Mouse (Mus musculus) cerebellum, adult 2 months (tissue): Measurements from ENCODE around the gene Hdac9. TPM values are rescaled to one million over a fixed set of nuclear protein-coding genes. Genes with fewer than 3 reads are reported as not detected.

ENCODE experiments used
- DNase-seq, 2 experiments: peaks; one replicate each; pipeline ENCODE4 v3.0.0; 2021
- H3K27ac ChIP-seq: fragments of 200-500 bp; 2 replicates; pipeline ENCODE4 v1.5.1; 2012; ENCODE audit warnings: low read length, control low read depth, inconsistent platforms; ENCODE audit not compliant: insufficient read depth
- H3K27me3 ChIP-seq: fragments of 200-500 bp; 2 replicates; pipeline ENCODE4 v1.6.1; 2012; ENCODE audit warnings: inconsistent platforms, mild to moderate bottlenecking, low read length, moderate library complexity; ENCODE audit not compliant: control insufficient read depth, insufficient read depth
- H3K4me1 ChIP-seq: fragments of 200-500 bp; 2 replicates; pipeline ENCODE4 v1.6.1; 2011; ENCODE audit warnings: low read length; ENCODE audit not compliant: control insufficient read depth, insufficient read depth
- H3K4me3 ChIP-seq: fragments of 200-500 bp; replicated peaks from 2 replicates; pipeline ENCODE3; 2011; ENCODE audit warnings: mild to moderate bottlenecking, low read depth, low read length, control low read depth; ENCODE audit not compliant: insufficient read depth
- CTCF ChIP-seq: fragments of 200-500 bp; IDR thresholded peaks from 2 replicates; pipeline ENCODE4 v1.5.1; 2011; ENCODE audit warnings: low read depth, mild to moderate bottlenecking, control low read depth, low read length, moderate library complexity, borderline replicate concordance; ENCODE audit not compliant: insufficient read depth
- POLR2A ChIP-seq: fragments of 200-500 bp; IDR thresholded peaks from 2 replicates; pipeline ENCODE4 v1.6.1; 2011; ENCODE audit warnings: low read length, control low read depth, borderline replicate concordance; ENCODE audit not compliant: insufficient read depth
- WGBS: fragments of 180-500 bp; shearing (Covaris S2); methylation state at CpG from one replicate; pipeline ENCODE4 v1.1.7; 2018; 5-methylcytosine and 5-hydroxymethylcytosine counted together
- polyA plus RNA-seq: library from polyadenylated mRNA; depleted of rRNA; stranded (reverse); fragments of >200 nt; gene quantifications from 2 replicates; pipeline ENCODE4 v1.2.3, GENCODE M21; 2012

The Hdac9 gene
- polyA plus RNA-seq, 1 experiment, result 9.3 TPM

- 75% methylated on average over 3 of the region's 3 CpGs for WGBS
- no peak for TF ChIP-seq CTCF
- TF ChIP-seq POLR2A, result no peak
- Histone ChIP-seq H3K4me3 (no peak overlapping the region), H3K4me1 (no peaks in the 10 kb centered on the region), H3K27ac (no peak overlapping the region), H3K27me3 (no peaks in the 10 kb centered on the region)
- DNase-seq, result no peak
Observed at GRCm38 (mm10) chr12:34495940-34496339, 421.0 kb downstream of the Hdac9 start.

DNA sequence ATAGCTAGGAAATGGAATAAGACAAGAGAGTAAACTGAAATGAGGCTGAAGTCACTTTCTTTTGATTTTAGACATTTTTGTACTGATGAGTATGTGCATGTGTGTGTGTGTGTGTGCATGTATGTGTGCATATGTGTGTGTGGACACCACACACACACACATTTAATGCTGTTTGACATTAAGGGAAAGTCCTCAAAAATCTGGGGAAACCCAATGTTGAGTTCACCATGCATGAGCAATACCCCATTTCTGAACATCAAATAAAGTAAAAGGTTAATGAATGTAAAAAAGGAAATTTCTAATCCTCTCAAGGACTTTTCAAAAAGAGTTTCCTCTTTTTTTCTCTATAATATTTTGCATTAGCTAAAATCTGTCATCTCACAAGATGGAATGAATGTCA, 427.3 kb downstream of the Hdac9 start:
- H3K27me3 ChIP-seq, result no peaks in the 10 kb centered on the region
- H3K4me3 ChIP-seq, result no peak overlapping the region
- TF ChIP-seq CTCF (no peak), POLR2A (no peak)
- no peak overlapping the region for H3K27ac ChIP-seq
- H3K4me1 ChIP-seq, result no peaks in the 10 kb centered on the region; the same call in 1 of the 2 replicates
- no peak for DNase-seq

DNA sequence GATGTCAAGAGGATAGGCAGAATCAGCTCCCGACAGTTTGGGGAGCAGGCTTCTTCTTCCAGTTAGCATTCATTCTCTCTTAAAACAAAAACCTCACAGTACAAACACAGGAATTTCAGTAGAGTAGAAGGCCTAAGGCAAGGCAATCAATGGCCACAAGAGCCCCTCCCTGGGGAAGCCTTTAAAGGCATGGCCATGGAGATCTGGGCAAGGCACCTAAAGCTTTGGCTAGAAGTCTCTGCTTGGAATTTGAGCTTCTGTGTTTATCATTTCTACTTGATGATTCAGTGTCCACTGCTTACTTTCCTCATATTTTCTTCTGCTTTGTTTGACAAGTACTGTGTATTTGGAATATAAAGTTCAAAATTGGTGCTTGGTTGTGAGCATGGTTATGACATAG, 429.2 kb downstream of the Hdac9 start:
- H3K27me3 ChIP-seq, result no peaks in the 10 kb centered on the region
- no peak for DNase-seq
- WGBS, result 98% methylated on average over 1 of the region's 1 CpGs
- no peak overlapping the region for H3K27ac ChIP-seq
- H3K4me1 ChIP-seq, result no peaks in the 10 kb centered on the region; the same call in 1 of the 2 replicates
- TF ChIP-seq POLR2A (no peak), CTCF (no peak)
- no peak overlapping the region for H3K4me3 ChIP-seq

GRCm38 (mm10) chr12:34487021-34487420, 429.9 kb downstream of the Hdac9 start:
- WGBS, result 85% methylated on average over 3 of the region's 3 CpGs
- TF ChIP-seq CTCF, result no peak
- no peak for TF ChIP-seq POLR2A
- no peak overlapping the region for H3K27ac ChIP-seq

DNA sequence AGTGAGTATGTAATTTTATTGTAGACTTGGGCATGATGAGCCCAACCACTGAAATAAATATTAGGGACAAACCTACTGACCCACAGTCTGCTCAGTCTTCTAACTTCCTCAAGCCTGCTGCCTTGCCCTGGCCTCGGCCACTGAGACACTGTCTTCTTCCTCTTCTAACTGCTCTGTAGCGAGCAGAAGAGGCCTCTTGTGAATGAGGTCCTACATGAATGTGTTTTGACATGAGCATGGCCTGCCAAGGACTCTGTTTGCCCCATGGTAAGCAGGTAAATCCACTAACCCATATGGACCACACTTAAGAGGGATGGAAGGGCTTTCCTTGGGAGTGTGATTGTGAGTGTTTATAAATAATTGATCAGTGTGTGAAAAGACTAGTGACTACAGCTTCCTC, 430.9 kb downstream of the Hdac9 start:
- Histone ChIP-seq H3K27ac (no peak overlapping the region), H3K4me1 (no peaks in the 10 kb centered on the region; the same call in 1 of the 2 replicates), H3K27me3 (no peaks in the 10 kb centered on the region), H3K4me3 (no peak overlapping the region)
- 95% methylated on average over 2 of the region's 2 CpGs for WGBS
- TF ChIP-seq CTCF (no peak), POLR2A (no peak)
- no peak for DNase-seq

More at GRCm38 (mm10) chr12:34487021-34487420, 429.9 kb downstream of the Hdac9 start:
- DNase-seq, result no peak
- Histone ChIP-seq H3K4me1 (no peaks in the 10 kb centered on the region; the same call in 1 of the 2 replicates), H3K27me3 (no peaks in the 10 kb centered on the region), H3K4me3 (no peak overlapping the region)

GRCm38 (mm10) chr12:34481702-34482101, 435.2 kb downstream of the Hdac9 start:
- TF ChIP-seq CTCF (no peak), POLR2A (no peak)
- 93% methylated on average over 5 of the region's 5 CpGs for WGBS
- H3K27ac ChIP-seq, result no peak overlapping the region
- DNase-seq, result no peak
- no peak overlapping the region for H3K4me3 ChIP-seq
- no peaks in the 10 kb centered on the region; the same call in 1 of the 2 replicates for H3K4me1 ChIP-seq
- H3K27me3 ChIP-seq, result no peaks in the 10 kb centered on the region

- no peak overlapping the region for H3K4me3 ChIP-seq
- no peak for DNase-seq
- no peaks in the 10 kb centered on the region; the same call in 1 of the 2 replicates for H3K27me3 ChIP-seq
- H3K4me1 ChIP-seq, result no peaks in the 10 kb centered on the region
- 86% methylated on average over 10 of the region's 10 CpGs for WGBS
- no peak overlapping the region; the same call in 1 of the 2 replicates for H3K27ac ChIP-seq
- TF ChIP-seq CTCF (no peak), POLR2A (no peak)
Observed at GRCm38 (mm10) chr12:34472949-34473651, 443.8 kb downstream of the Hdac9 start.

DNA sequence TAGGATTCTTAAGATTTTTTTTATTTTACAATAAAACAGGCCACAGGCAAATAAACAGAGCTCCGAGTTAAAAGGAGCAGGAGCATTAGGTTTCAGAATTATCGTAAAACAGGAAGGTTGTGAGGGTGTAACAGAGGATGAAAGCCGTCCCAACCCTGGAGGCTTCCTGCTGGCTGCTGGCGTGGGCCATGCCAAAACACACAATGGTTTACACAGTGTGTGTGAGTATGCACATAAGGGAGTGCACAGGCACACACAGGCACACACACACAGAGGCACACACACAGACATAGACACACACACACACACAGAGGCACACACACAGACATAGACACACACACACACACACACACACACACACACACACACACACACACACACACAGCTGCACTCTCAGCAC, 444.4 kb downstream of the Hdac9 start:
- WGBS, result 48% methylated on average over 4 of the region's 4 CpGs
- no peak for TF ChIP-seq POLR2A
- no peak for TF ChIP-seq CTCF
- DNase-seq, result peak in 1 of 2 experiments; percentile 6
- H3K4me1 ChIP-seq, result no peaks in the 10 kb centered on the region
- H3K27me3 ChIP-seq, result no peaks in the 10 kb centered on the region; the same call in 1 of the 2 replicates
- H3K27ac ChIP-seq, result no peak overlapping the region; the same call in 1 of the 2 replicates
- H3K4me3 ChIP-seq, result no peak overlapping the region
